Mouse (Mus musculus): Measurements from ENCODE around the gene Gm8947.
"Not testable (repeated sequence)": the region's sequence is repeated elsewhere in the genome, so short reads cannot be mapped to it uniquely, and the experiment has no call there.

Gm8947 gene

DNA sequence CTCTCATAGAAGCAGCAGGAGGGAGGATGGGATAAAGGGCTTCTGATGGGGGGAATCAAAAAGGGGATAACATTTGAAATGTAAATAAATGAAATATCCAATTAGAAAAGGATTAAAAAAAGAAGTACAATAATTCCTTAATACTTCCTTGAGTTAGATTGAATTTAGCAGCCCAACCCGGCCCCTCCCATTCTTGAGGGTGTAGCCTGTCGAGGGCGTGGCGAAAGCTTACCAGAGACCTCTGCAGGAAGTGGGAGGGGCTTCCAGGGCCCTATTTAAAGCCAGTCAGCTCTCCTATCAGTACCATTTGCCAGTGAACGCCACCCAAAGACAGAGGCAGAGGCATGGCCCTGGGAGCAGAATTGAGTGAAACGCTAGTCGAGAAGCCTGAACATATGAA lies 9.9 kb upstream of the Gm8947 start, which contains the start of gene Gm47985:
Gm47985 (plus strand) TSS at position 272 of the 400 bp plus-strand sequence.
- not testable (repeated sequence) for DNase-seq

DNA sequence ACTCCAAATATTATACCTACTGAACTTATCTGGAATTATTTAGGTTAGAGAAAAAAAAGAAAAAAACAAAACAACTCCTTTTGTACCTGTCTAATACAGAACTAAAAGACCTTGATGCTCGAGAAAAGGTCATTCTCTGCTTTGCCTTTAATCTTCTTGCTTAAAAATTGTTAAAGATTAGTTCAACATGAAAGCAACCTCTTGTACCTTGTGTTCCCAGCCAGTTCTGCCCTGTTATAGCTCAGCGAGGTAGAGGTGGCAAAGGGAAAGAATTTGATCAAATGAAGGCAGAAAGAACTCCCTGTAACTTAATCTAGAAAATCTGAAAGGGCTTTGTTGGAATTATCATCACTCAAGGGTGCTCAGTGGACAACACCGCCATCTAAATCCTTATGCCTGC lies 6.0 kb upstream of the Gm8947 start:
- DNase-seq = peak in 1 of 2 experiments; percentile 45

GRCm38 (mm10) chr1:151186879-151187424 lies 5.2 kb upstream of the Gm8947 start:
- not testable (repeated sequence) for DNase-seq

DNA sequence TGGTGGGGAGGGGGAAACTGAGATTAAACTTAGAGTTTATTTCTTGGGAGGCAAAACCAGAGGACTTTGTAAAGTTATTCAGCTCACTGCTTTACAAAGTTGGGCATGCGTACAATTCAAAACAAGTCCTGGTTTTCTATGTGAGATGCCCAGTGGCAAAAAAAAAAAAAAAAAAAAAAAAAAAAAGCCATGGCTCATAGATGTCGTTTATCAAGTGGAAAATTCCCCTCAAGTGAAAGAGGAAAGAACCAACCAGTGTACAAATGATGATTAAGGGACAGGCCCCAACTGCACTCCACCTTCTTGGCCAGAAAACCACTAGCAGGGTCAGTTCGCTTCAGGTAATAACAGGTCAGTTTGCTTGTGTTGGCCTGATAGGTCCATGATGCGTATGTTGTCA lies 3.7 kb upstream of the Gm8947 start:
- DNase-seq = no peak

- DNase-seq = not testable (repeated sequence)
Observed at GRCm38 (mm10) chr1:151192739-151193138, 563 bp downstream of the Gm8947 start.

DNA sequence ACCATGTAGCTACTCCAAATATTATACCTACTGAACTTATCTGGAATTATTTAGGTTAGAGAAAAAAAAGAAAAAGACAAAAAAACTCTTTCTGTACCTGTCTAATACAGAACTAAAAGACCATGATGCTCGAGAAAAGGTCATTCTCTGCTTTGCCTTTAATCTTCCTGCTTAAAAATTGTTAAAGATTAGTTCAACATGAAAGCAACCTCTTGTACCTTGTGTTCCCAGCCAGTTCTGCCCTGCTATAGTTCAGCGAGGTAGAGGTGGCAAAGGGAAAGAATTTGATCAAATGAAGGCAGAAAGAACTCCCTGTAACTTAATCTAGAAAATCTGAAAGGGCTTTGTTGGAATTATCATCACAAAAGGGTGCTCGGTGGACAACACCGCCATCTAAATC lies 3.8 kb downstream of the Gm8947 start:
- DNase-seq = peak in 1 of 2 experiments; percentile 45

DNA sequence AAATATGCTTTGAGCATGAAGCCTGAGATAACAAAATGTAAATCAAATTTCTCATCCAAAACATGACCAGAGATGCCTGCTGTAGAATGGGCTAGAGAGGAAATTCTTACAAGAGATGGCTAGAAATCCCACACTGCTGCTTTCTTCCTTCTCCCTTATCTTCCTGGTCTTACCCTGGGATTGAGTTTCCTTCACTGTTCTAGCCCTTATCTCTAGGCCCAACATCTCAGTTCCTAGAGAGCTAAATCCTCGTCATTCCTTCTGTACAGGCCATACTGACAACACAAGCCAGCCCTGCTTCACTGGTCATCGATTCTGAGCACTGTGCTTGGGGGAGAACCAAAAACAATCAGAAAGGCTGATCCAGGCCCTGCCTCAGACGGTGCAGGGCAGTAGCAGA lies 4.5 kb downstream of the Gm8947 start:
- not testable (repeated sequence) for DNase-seq

GRCm38 (mm10) chr1:151198120-151198519 lies 5.9 kb downstream of the Gm8947 start, which contains the start of gene Gm47995:
Gene Gm47995, plus strand, starts transcription at chr1:151198448.
- not testable (repeated sequence) for DNase-seq

DNA sequence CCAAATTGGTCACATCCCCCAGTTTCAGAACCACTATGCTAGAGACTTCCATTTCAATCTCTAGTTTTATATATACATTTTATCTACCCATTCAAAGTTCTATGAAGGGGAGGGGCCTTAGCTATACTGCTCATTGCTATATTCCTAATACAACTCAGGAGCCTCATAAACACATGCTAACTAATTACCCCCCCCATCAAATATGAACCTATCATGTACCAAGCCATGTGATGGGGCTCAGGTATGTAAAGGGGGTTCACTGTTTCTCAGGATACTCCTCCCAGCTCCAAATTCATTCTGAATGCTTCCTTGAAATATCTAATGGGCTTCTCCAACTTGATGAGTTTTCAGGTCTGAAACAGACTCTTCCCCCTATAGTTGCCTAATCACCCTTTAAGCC lies 8.4 kb downstream of the Gm8947 start:
- not testable (repeated sequence) for DNase-seq

DNA sequence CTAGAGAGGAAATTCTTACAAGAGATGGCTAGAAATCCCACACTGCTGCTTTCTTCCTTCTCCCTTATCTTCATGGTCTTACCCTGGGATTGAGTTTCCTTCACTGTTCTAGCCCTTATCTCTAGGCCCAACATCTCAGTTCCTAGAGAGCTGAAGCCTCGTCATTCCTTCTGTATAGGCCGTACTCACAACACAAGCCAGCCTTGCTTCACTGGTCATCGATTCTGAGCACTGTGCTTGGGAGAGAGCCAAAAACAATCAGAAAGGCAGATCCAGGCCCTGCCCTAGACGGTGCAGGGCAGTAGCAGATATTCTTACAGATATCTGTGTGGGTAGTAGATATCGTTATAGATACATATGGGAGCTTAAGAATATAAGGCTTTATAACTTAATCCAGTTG lies 10.6 kb downstream of the Gm8947 start:
- DNase-seq = not testable (repeated sequence)

DNA sequence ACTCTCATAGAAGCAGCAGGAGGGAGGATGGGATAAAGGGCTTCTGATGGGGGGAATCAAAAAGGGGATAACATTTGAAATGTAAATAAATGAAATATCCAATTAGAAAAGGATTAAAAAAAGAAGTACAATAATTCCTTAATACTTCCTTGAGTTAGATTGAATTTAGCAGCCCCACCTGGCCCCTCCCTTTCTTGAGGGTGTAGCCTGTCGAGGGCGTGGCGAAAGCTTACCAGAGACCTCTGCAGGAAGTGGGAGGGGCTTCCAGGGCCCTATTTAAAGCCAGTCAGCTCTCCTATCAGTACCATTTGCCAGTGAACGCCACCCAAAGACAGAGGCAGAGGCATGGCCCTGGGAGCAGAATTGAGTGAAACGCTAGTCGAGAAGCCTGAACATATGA lies 11.6 kb downstream of the Gm8947 start, which contains the start of gene 3110040M04Rik:
3110040M04Rik (plus strand) TSS at position 304 of the 400 bp plus-strand sequence.
- not testable (repeated sequence) for DNase-seq

GRCm38 (mm10) chr1:151208493-151208892 lies 16.3 kb downstream of the Gm8947 start:
- not testable (repeated sequence) for DNase-seq

DNA sequence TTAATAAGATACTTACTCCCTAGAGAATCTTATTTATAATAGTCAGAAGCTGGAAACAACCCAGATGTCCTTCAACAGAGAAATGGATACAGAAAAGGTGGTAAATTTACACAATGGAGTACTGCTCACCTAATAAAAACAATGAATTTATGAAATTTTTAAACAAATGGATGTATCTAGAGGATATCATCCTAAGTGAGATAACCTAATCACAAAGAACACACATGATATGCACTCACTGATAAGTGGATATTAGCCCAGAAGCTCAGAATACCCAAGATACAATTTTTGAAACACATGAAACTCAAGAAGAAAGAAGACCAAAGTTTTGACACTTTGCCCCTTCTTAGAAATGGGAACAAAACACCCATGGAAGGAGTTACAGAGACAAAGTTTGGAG lies 16.8 kb downstream of the Gm8947 start:
- not testable (repeated sequence) for DNase-seq

DNA sequence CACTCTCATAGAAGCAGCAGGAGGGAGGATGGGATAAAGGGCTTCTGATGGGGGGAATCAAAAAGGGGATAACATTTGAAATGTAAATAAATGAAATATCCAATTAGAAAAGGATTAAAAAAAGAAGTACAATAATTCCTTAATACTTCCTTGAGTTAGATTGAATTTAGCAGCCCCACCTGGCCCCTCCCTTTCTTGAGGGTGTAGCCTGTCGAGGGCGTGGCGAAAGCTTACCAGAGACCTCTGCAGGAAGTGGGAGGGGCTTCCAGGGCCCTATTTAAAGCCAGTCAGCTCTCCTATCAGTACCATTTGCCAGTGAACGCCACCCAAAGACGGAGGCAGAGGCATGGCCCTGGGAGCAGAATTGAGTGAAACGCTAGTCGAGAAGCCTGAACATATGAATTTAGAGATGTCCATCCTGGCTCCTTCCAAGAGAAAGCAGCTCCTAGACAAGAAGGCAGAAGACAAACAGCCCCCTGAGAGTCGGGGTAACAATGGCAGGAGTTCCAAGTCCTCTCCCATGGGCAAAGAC lies 17.7 kb downstream of the Gm8947 start, which contains the start of gene Gm47996:
Gm47996 (plus strand) TSS at position 308 of the 532 bp plus-strand sequence.
- DNase-seq = not testable (repeated sequence)

- not testable (repeated sequence) for DNase-seq
Observed at GRCm38 (mm10) chr1:151211666-151212065, 19.5 kb downstream of the Gm8947 start.

DNA sequence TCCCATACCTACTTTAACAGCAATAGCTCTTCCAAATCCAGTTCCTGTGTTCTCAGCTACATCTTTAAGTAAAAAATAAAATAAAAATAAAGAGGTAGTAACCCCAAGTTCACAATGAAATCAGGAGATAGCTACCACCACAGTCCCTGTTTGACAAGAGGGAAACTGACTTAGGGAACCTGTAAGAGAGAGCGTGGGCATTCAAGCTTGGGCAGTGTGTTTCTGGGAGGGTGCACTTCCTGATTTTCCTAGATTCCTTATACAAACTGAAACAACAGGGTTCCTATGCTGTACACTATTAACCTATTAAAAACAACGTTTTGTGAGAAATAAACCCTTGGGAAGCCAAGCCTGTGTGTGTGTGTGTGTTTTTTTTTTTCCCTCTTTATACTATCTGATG lies 22.7 kb downstream of the Gm8947 start:
- no peak for DNase-seq

DNA sequence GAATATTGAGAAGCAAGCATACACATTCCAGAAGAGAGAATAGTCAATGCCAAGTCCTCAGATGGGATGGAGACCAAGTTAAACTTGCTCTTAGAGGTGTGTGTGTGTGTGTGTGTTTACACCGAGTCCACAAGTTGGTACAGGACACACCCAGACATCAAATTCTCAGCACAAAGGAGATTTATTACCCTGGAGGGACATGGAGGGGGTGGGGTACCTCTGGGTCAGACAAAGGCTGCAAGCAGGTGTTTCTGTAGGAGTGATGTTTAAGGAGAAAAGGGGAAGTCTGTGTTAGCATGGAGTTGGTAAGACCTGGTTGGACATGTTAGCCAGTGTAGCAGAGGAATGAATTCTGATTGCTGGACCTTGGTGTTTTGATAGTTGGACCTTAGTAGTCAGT lies 23.8 kb downstream of the Gm8947 start:
- DNase-seq = peak in 1 of 2 experiments; percentile 28

GRCm38 (mm10) chr1:151216417-151216816 lies 24.2 kb downstream of the Gm8947 start:
- peak; percentile 61 to 82 for DNase-seq

DNA sequence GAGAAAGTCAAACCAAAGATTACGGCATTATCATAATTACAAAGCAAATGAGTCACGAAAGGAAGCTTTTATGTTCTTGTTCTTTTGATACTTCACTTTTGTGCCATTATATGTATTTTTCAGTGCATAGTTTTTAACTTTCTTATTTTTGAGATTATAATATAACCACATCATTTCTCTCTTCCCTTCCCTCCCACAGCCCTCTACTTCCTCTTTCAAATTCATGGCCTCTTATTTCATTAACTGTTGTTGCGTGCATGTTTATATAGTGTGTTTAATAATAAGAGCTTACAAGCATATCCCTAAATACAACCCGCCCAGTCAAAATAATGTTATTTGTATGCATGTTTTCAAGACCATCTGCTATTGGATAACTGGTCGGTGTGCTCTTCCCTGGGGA lies 26.9 kb downstream of the Gm8947 start:
- no peak for DNase-seq

GRCm38 (mm10) chr1:151220098-151220497 lies 27.9 kb downstream of the Gm8947 start:
- DNase-seq = no peak

- DNase-seq = no peak
Observed at GRCm38 (mm10) chr1:151222561-151223267, 30.5 kb downstream of the Gm8947 start.

DNA sequence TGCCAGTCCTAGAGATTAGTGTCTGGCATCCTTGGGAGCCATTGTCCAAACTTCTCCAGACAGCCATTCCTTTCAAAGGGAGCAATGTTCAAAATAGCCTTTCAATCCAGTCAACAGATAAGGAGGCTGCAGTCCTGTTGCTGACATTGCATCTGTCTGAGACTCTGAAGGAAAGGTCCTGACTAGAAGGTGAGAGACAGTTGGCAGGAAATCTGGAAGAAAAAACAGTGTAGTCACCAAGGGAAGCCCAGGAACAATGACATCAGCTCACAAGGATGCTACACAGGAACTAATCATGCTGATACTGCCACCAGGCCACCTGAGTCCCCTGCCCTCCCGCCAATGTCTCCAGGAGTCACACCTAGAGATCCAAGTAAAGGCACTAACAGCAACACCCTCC lies 31.2 kb downstream of the Gm8947 start:
- no peak for DNase-seq

- DNase-seq = peak in 1 of 2 experiments; percentile 42
Observed at GRCm38 (mm10) chr1:151224536-151224935, 32.4 kb downstream of the Gm8947 start.

GRCm38 (mm10) chr1:151227506-151227905 lies 35.3 kb downstream of the Gm8947 start:
- no peak for DNase-seq
